Comparison of ENCODE assay signal across 8 mouse cellular contexts in the genomic region with DNA sequence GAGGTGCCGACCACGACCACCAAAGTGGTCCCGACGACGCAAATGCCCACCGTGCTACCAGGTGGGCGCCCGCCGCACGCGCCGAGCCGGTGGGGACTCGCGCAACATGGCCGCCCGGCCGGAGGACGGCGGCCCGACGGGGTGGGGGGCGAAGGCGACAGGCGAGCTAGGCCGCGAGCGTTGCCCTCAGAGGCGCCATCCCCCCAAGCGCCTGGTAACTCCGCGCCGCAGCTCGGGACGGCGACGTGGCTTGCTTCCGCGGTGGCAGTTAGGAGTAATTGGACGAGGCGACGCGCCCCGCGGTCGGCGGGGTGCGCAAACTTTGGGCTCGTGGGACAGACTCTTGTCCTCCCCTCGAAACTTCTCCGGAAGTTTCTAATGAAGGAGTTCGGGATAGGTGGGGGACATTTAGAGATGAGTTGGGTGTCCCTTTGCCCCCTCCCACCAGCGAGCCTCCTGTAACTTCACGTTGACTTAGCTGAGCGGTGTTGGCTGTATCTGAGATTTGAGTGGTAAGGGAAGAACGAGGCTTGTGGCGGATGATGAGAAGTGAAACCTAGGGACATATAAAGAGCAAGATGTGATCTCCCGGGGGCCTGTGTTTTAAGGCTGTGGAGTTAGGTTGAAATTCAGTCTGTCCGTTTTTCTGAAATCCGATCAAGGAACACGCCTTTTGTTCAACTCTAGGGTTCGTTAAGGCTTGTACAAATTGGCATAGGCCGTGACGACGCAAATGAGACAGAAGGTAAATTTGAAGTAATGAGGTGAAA. TPM values are rescaled to one million over a fixed set of nuclear protein-coding genes. Genes with fewer than 3 reads are reported as not detected.
A peak's percentile ranks its signal among the peaks of the same experiment; 100 is the strongest.
DNase-seq lines count a peak whose midpoint lies in the region; ATAC-seq lines count a peak whose summit lies in the region.

No protein-coding gene starts in this region.

- H3K36me3 ChIP-seq in midbrain, embryonic 16.5 days (ENCODE audit: control insufficient read depth, insufficient read depth, low read length) = no peaks in the 10 kb centered on the region

- H3K9me3 ChIP-seq in midbrain, embryonic 16.5 days (replicated peaks; ENCODE audit: control insufficient read depth, low read length, poor library complexity, severe bottlenecking) = no peaks in the 10 kb centered on the region

- H3K4me3 ChIP-seq in midbrain, embryonic 16.5 days (ENCODE audit: low read depth, low read length) = peak overlapping the region; percentile 91

- H3K4me2 ChIP-seq in midbrain, embryonic 16.5 days (ENCODE audit: low read length) = peak overlapping the region; percentile 78

- under 1% methylated on average over 65 of the region's 65 CpGs for WGBS in midbrain, embryonic 16.5 days

- H3K27ac ChIP-seq in midbrain, embryonic 16.5 days (ENCODE audit: low read length) = peak overlapping the region; percentile 100

- H3K4me1 ChIP-seq in midbrain, embryonic 16.5 days (ENCODE audit: control insufficient read depth, insufficient read depth, low read length) = peaks cover 20% of the 10 kb centered on the region

- peak overlapping the region; percentile 89 for H3K9ac ChIP-seq in midbrain, embryonic 16.5 days (ENCODE audit: low read depth, low read length)

- DNase-seq in right cerebral cortex, adult 18-20 months = peak; percentile 29
- no peak for DNase-seq in right cerebral cortex, postnatal 25 days
- peak; percentile 66 for DNase-seq in embryo, embryonic 10.5 days (ENCODE audit: low spot score)
- DNase-seq in kidney, adult 9 months = peak; percentile 57
- peak; percentile 65 for DNase-seq in liver
- peak; percentile 61 to 62 for DNase-seq in thymus, postnatal 10 days (ENCODE audit: low spot score in 2 of 2)

- ATAC-seq in granulocyte monocyte progenitor cell, adult 5-6 weeks (replicated peaks; ENCODE audit: poor library complexity, severe bottlenecking) = peak; percentile 13
- peak; percentile 12 for ATAC-seq in midbrain, embryonic 16.5 days

- no peaks in the 10 kb centered on the region for H3K27me3 ChIP-seq in midbrain, embryonic 16.5 days (ENCODE audit: control insufficient read depth, insufficient read depth, low read depth, low read length)

RNA-seq across cellular contexts. Expression of a gene that starts 0.6 kb away (rescaled TPM):
- total RNA-seq in granulocyte monocyte progenitor cell, adult 5-6 weeks (2014; fragmentation: Nextera tagmentation) = 140 and 168 TPM in 2 replicates
- 169 and 206 TPM in 2 replicates for total RNA-seq in granulocyte monocyte progenitor cell, adult 5-6 weeks (2017)
- polyA plus RNA-seq in midbrain, embryonic 16.5 days (2015; fragmentation: Nextera tagmentation; extraction: Ambion mirVana) = 44.7 and 48.8 TPM in 2 replicates

RNA-seq across cellular contexts. Expression of a gene that starts 29.6 kb away (rescaled TPM):
- not detected in 2 replicates for total RNA-seq in granulocyte monocyte progenitor cell, adult 5-6 weeks (2014; fragmentation: Nextera tagmentation)
- total RNA-seq in granulocyte monocyte progenitor cell, adult 5-6 weeks (2017) = not detected in 2 replicates
- 4.0 and 4.1 TPM in 2 replicates for polyA plus RNA-seq in midbrain, embryonic 16.5 days (2015; fragmentation: Nextera tagmentation; extraction: Ambion mirVana)

RNA-seq across cellular contexts. Expression of a gene that starts 29.7 kb away (rescaled TPM):
- 23.0 and 24.4 TPM in 2 replicates for total RNA-seq in granulocyte monocyte progenitor cell, adult 5-6 weeks (2014; fragmentation: Nextera tagmentation)
- 10.1 and 13.0 TPM in 2 replicates for total RNA-seq in granulocyte monocyte progenitor cell, adult 5-6 weeks (2017)
- 36.5 and 44.1 TPM in 2 replicates for polyA plus RNA-seq in midbrain, embryonic 16.5 days (2015; fragmentation: Nextera tagmentation; extraction: Ambion mirVana)

RNA-seq across cellular contexts. Expression of a gene that starts 43.7 kb away (rescaled TPM):
- total RNA-seq in granulocyte monocyte progenitor cell, adult 5-6 weeks (2014; fragmentation: Nextera tagmentation) = 74.8 and 105 TPM in 2 replicates
- total RNA-seq in granulocyte monocyte progenitor cell, adult 5-6 weeks (2017) = 32.2 and 49.3 TPM in 2 replicates
- 23.2 and 24.6 TPM in 2 replicates for polyA plus RNA-seq in midbrain, embryonic 16.5 days (2015; fragmentation: Nextera tagmentation; extraction: Ambion mirVana)
